Mouse (Mus musculus) layer of hippocampus, adult 8-10 months (tissue): ENCODE measurements around the gene Scarb2. TPM values are rescaled to one million over a fixed set of nuclear protein-coding genes. Genes with fewer than 3 reads are reported as not detected.

Experiments
- DNase-seq, 2 experiments: peaks; one replicate each; pipeline ENCODE4 v3.0.0; 2022; ENCODE audit warnings: low spot score in 2 of 2
- total RNA-seq, 4 experiments: library from RNA; stranded (reverse); gene quantifications; 2 replicates each; pipeline ENCODE4 v1.2.4; 2022

Scarb2 gene
- total RNA-seq, 4 experiments from 2014 or later, result 97.4 to 114 (median 102) TPM

GRCm38 (mm10) chr5:92495291-92495690 lies 11.3 kb downstream of the Scarb2 start:
- DNase-seq, result peak; percentile 1 to 2

GRCm38 (mm10) chr5:92493423-92493822 lies 13.2 kb downstream of the Scarb2 start:
- peak; percentile 22 to 27 for DNase-seq

- no peak for DNase-seq
These were observed 15.9 kb downstream of the Scarb2 start for GRCm38 (mm10) chr5:92490779-92491178.

- DNase-seq, result no peak
These were observed 16.3 kb downstream of the Scarb2 start for GRCm38 (mm10) chr5:92490304-92490703.

- peak in 1 of 2 experiments; percentile 33 for DNase-seq
These were observed 17.1 kb downstream of the Scarb2 start for GRCm38 (mm10) chr5:92489503-92489902.

GRCm38 (mm10) chr5:92488961-92489360 lies 17.7 kb downstream of the Scarb2 start:
- no peak for DNase-seq

- DNase-seq, result no peak
These were observed 18.2 kb downstream of the Scarb2 start for GRCm38 (mm10) chr5:92488408-92488807.

GRCm38 (mm10) chr5:92486758-92487157 lies 19.9 kb downstream of the Scarb2 start:
- DNase-seq, result no peak

- no peak for DNase-seq
These were observed 21.8 kb downstream of the Scarb2 start for GRCm38 (mm10) chr5:92484880-92485279.

- no peak for DNase-seq
These were observed 33.8 kb downstream of the Scarb2 start for GRCm38 (mm10) chr5:92472863-92473262.

- no peak for DNase-seq
These were observed 35.1 kb downstream of the Scarb2 start for GRCm38 (mm10) chr5:92471531-92471930.

GRCm38 (mm10) chr5:92469201-92470130 lies 37.2 kb downstream of the Scarb2 start:
- DNase-seq, result no peak

- no peak for DNase-seq
These were observed 38.4 kb downstream of the Scarb2 start for GRCm38 (mm10) chr5:92468234-92468633.

GRCm38 (mm10) chr5:92467102-92467766 lies 39.4 kb downstream of the Scarb2 start:
- no peak for DNase-seq

- no peak for DNase-seq
These were observed 41.1 kb downstream of the Scarb2 start for GRCm38 (mm10) chr5:92465511-92465910.

- peak; percentile 22 to 47 for DNase-seq
These were observed 45.3 kb downstream of the Scarb2 start for GRCm38 (mm10) chr5:92461321-92461720.

- no peak for DNase-seq
These were observed 47.9 kb downstream of the Scarb2 start for GRCm38 (mm10) chr5:92458726-92459125.

GRCm38 (mm10) chr5:92457410-92457809 lies 49.2 kb downstream of the Scarb2 start:
- DNase-seq, result no peak

- no peak for DNase-seq
These were observed 53.8 kb downstream of the Scarb2 start for GRCm38 (mm10) chr5:92452876-92453275.

- DNase-seq, result no peak
These were observed 59.9 kb downstream of the Scarb2 start for GRCm38 (mm10) chr5:92446736-92447135.

GRCm38 (mm10) chr5:92445016-92445415 lies 61.6 kb downstream of the Scarb2 start:
- DNase-seq, result no peak

GRCm38 (mm10) chr5:92442914-92443313 lies 63.7 kb downstream of the Scarb2 start:
- no peak for DNase-seq
